Mouse (Mus musculus): ENCODE measurements around the gene Gzmd. TPM values are rescaled to one million over a fixed set of nuclear protein-coding genes. Genes with fewer than 3 reads are reported as not detected.
"Not testable (repeated sequence)": the region's sequence is repeated elsewhere in the genome, so short reads cannot be mapped to it uniquely, and the experiment has no call there.

Gene Gzmd
- not detected for total RNA-seq (2021)
- long read RNA-seq, experiment 1: 0 reads
- long read RNA-seq, experiment 2: 0 reads

GRCm38 (mm10) chr14:56132508-56132907, at the start of gene Gzmd:
Gzmd (minus strand) TSS chr14:56132608.
- not testable (repeated sequence) for DNase-seq

- DNase-seq: not testable (repeated sequence)
Observed at GRCm38 (mm10) chr14:56177651-56178050, 45.2 kb upstream of the Gzmd start.

GRCm38 (mm10) chr14:56174499-56174898, 42.1 kb upstream of the Gzmd start, which contains the start of gene Gzmn:
Gzmn (minus strand) TSS chr14:56174599.
- DNase-seq: no peak

GRCm38 (mm10) chr14:56173396-56173795, 41.0 kb upstream of the Gzmd start:
- no peak for DNase-seq

- no peak for DNase-seq
Observed at GRCm38 (mm10) chr14:56172744-56173143, 40.3 kb upstream of the Gzmd start.

- DNase-seq: no peak
Observed at GRCm38 (mm10) chr14:56168009-56168408, 35.6 kb upstream of the Gzmd start.

GRCm38 (mm10) chr14:56162109-56162508, 29.7 kb upstream of the Gzmd start:
- no peak for DNase-seq

- DNase-seq: not testable (repeated sequence)
Observed at GRCm38 (mm10) chr14:56159479-56159878, 27.1 kb upstream of the Gzmd start, which contains the start of gene Gzmg. Gzmg (minus strand) TSS chr14:56159579.

GRCm38 (mm10) chr14:56155340-56155739, 22.9 kb upstream of the Gzmd start:
- no peak for DNase-seq

- DNase-seq: not testable (repeated sequence)
Observed at GRCm38 (mm10) chr14:56133675-56134074, 1.3 kb upstream of the Gzmd start.

- DNase-seq: no peak
Observed at GRCm38 (mm10) chr14:56128341-56128740, 4.1 kb downstream of the Gzmd start.

GRCm38 (mm10) chr14:56123516-56123915, 8.9 kb downstream of the Gzmd start:
- no peak for DNase-seq

- no peak for DNase-seq
Observed at GRCm38 (mm10) chr14:56120525-56120924, 11.9 kb downstream of the Gzmd start, which contains the start of gene Gzme. Gzme (minus strand) TSS chr14:56120625.

GRCm38 (mm10) chr14:56115531-56116310, 16.7 kb downstream of the Gzmd start:
- DNase-seq: not testable (repeated sequence)

GRCm38 (mm10) chr14:56105447-56106180, 26.8 kb downstream of the Gzmd start:
- DNase-seq: no peak

GRCm38 (mm10) chr14:56105016-56105415, 27.4 kb downstream of the Gzmd start:
- no peak for DNase-seq

GRCm38 (mm10) chr14:56103452-56103851, 29.0 kb downstream of the Gzmd start:
- no peak for DNase-seq

- no peak for DNase-seq
Observed at GRCm38 (mm10) chr14:56102386-56102785, 30.0 kb downstream of the Gzmd start, which contains the start of gene Ctsg. Ctsg (minus strand) TSS chr14:56102574.

- DNase-seq: no peak
Observed at GRCm38 (mm10) chr14:56098940-56099339, 33.5 kb downstream of the Gzmd start.

GRCm38 (mm10) chr14:56097597-56097996, 34.8 kb downstream of the Gzmd start:
- DNase-seq: no peak

- DNase-seq: no peak
Observed at GRCm38 (mm10) chr14:56093353-56093752, 39.1 kb downstream of the Gzmd start.

GRCm38 (mm10) chr14:56086711-56087110, 45.7 kb downstream of the Gzmd start:
- DNase-seq: no peak

GRCm38 (mm10) chr14:56085167-56085566, 47.2 kb downstream of the Gzmd start, which contains the start of gene Mcpt8:
Mcpt8 (minus strand) TSS chr14:56085273.
- no peak for DNase-seq

All from gastrocnemius, postnatal 25 days (tissue).